Mouse (Mus musculus) hindbrain, embryonic 16.5 days (tissue): ENCODE measurements around the gene Selenow. TPM values are rescaled to one million over a fixed set of nuclear protein-coding genes. Genes with fewer than 3 reads are reported as not detected.

Experiments used
- ATAC-seq: fragments of 200-750 bp; cut with Nextera tagmentation; 2 replicates; pipeline ENCODE4 v1.8.0; 2017; ENCODE audit warnings: moderate TSS enrichment, moderate library complexity
- H3K27ac ChIP-seq: fragments of 300-500 bp; sonication (generic); 2 replicates; pipeline ENCODE4 v1.5.1; 2014; ENCODE audit warnings: low read depth, mild to moderate bottlenecking, control low read depth, low read length, moderate library complexity
- H3K27me3 ChIP-seq: fragments of 300-500 bp; sonication (generic); replicated peaks from 2 replicates; pipeline ENCODE4 v1.6.1; 2014; ENCODE audit warnings: low read length; ENCODE audit not compliant: control insufficient read depth, insufficient read depth
- H3K36me3 ChIP-seq: fragments of 300-500 bp; sonication (generic); 2 replicates; pipeline ENCODE4 v1.6.1; 2014; ENCODE audit warnings: mild to moderate bottlenecking, low read length, moderate library complexity, mixed read lengths; ENCODE audit not compliant: control insufficient read depth, insufficient read depth
- H3K4me1 ChIP-seq: fragments of 300-500 bp; sonication (generic); 2 replicates; pipeline ENCODE4 v1.6.1; 2014; ENCODE audit warnings: low read depth, low read length; ENCODE audit not compliant: control insufficient read depth, insufficient read depth
- H3K4me2 ChIP-seq: fragments of 300-500 bp; sonication (generic); 2 replicates; pipeline ENCODE4 v1.6.1; 2014; ENCODE audit warnings: mild to moderate bottlenecking, low read length, control low read depth, moderate library complexity
- H3K4me3 ChIP-seq: fragments of 300-500 bp; sonication (generic); 2 replicates; pipeline ENCODE4 v1.5.1; 2014; ENCODE audit warnings: mild to moderate bottlenecking, low read length, control low read depth, moderate library complexity
- H3K9ac ChIP-seq: fragments of 300-500 bp; sonication (generic); 2 replicates; pipeline ENCODE4 v1.6.1; 2014; ENCODE audit warnings: low read depth, mild to moderate bottlenecking, control low read depth, low read length, moderate library complexity
- H3K9me3 ChIP-seq: fragments of 300-500 bp; sonication (generic); 2 replicates; pipeline ENCODE4 v1.6.1; 2014; ENCODE audit warnings: mild to moderate bottlenecking, low read length, moderate library complexity; ENCODE audit not compliant: control insufficient read depth
- WGBS: fragments of 180-500 bp; shearing (Covaris S2); extraction: QIAGEN DNeasy Blood & Tissue Kit; methylation state at CpG from one replicate; pipeline ENCODE4 v1.1.7; 2014; 5-methylcytosine and 5-hydroxymethylcytosine counted together
- polyA plus RNA-seq: library from polyadenylated mRNA; unstranded; fragments of >200 nt; fragmentation: Nextera tagmentation; extraction: Ambion mirVana; gene quantifications from 2 replicates; pipeline ENCODE4 v1.2.1, GENCODE M21; 2015

Selenow gene
- polyA plus RNA-seq, 1 experiment from 2014 or later = 1,671 TPM

DNA sequence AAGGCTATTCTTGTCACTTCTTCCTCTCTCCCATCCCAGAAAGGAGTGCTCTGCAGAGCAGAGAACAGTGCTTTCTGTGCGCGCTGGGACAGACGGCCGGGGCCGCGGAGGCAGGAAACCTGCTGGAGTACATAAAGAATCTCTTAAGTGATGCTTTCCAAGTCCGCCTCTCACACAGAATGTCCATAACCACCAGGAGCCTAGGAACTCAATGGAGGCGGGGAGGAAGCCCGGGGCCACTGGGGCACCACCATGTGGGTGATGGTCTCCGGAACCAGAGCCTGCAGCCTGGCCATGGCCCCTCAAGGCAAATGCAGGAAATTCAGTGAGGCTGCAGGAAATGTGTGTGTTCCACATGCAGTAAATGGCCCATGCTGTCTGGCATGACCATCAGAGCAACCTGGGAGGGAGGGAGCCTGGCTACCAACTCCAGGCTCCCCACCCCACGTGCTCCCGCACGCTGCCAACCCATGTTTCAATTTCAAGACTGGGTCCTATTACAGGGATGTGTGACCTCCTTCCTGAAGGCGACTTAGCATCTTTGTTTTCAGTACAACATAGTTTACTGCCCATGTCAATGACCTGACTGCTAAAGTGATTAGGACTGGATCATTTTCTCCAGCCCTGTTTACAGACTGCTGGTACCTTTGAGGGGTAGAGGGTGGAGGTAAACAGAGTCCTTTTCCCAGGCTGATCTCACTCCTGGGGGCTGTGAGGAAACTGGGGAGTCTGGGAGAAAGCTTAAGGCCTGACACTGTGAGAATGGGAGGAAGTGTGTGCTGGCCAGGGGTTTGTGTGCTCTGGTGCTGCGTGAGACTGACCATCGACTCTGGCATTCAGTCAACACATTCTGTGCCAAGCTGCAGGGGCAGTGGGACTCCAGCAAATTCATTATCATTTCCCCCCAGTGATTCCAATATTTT lies 11.5 kb upstream of the Selenow start:
- Histone ChIP-seq H3K36me3 (peaks cover 23% of the 10 kb centered on the region), H3K9ac (no peak overlapping the region), H3K4me2 (no peak overlapping the region), H3K4me3 (no peak overlapping the region), H3K9me3 (no peaks in the 10 kb centered on the region; the same call in 1 of the 2 replicates), H3K4me1 (no peaks in the 10 kb centered on the region), H3K27me3 (no peaks in the 10 kb centered on the region), H3K27ac (no peak overlapping the region)
- 65% methylated on average over 16 of the region's 16 CpGs for WGBS
- no peak for ATAC-seq

DNA sequence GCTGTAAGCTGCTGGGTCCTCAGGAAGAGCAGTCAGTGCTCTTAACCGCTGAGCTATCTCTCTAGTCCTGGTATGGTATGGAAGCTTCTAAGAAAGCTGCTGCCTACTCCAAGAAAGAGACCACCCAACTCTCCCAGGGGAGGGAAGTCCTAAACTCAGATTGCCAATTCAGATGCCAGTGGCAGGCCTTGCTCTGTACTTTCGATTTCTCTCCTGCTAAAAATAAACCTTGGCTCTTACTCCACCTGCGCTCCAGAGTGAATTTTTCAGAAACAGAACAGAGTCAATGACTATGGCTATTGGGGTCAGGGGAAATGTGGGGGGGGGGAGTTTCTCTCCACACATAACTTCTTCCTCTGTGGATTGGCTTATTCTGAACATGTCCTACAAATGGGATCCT lies 9.4 kb upstream of the Selenow start:
- no peak overlapping the region for H3K27ac ChIP-seq
- no peaks in the 10 kb centered on the region for H3K4me1 ChIP-seq
- WGBS = 78% methylated on average over 3 of the region's 3 CpGs
- no peak overlapping the region for H3K4me2 ChIP-seq
- H3K9ac ChIP-seq = no peak overlapping the region
- ATAC-seq = no peak
- no peaks in the 10 kb centered on the region for H3K27me3 ChIP-seq
- H3K36me3 ChIP-seq = peaks cover 8% of the 10 kb centered on the region; the same call in 1 of the 2 replicates
- H3K4me3 ChIP-seq = no peak overlapping the region
- no peaks in the 10 kb centered on the region; the same call in 1 of the 2 replicates for H3K9me3 ChIP-seq

DNA sequence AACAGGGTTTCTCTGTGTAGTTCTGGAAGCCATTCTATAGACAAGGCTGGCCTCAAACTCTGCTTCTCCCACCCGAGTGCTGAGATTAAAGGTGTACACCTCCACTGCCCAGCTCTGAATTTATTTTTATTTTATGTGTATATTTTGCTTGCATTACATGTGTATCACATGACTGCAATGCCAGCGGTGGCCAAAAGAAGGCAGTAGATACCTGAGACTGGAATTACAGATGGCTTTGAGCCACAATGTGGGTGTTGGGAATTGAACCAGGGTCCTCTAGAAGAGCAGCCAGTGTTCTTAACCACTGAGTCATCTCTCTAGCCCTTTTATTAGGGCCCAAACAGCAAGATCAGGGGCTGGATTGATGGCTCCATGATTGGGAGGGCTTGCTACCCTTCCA lies 8.3 kb upstream of the Selenow start:
- ATAC-seq = no peak

GRCm38 (mm10) chr7:15929910-15930309 lies 7.7 kb upstream of the Selenow start:
- Histone ChIP-seq H3K27ac (no peak overlapping the region), H3K9ac (no peak overlapping the region), H3K4me2 (no peak overlapping the region), H3K27me3 (no peaks in the 10 kb centered on the region), H3K9me3 (no peaks in the 10 kb centered on the region), H3K4me1 (no peaks in the 10 kb centered on the region), H3K36me3 (no peaks in the 10 kb centered on the region; the same call in 1 of the 2 replicates), H3K4me3 (no peak overlapping the region)
- no peak for ATAC-seq
- 42% methylated on average over 4 of the region's 4 CpGs for WGBS

More for the DNA sequence above, 8.3 kb upstream of the Selenow start:
- H3K9ac ChIP-seq = no peak overlapping the region
- no peak overlapping the region for H3K4me2 ChIP-seq
- no peak overlapping the region for H3K4me3 ChIP-seq
- no peak overlapping the region for H3K27ac ChIP-seq
- H3K4me1 ChIP-seq = no peaks in the 10 kb centered on the region
- peaks cover 4% of the 10 kb centered on the region; the same call in 1 of the 2 replicates for H3K36me3 ChIP-seq
- WGBS = 70% methylated on average over 2 of the region's 2 CpGs
- no peaks in the 10 kb centered on the region; the same call in 1 of the 2 replicates for H3K9me3 ChIP-seq
- no peaks in the 10 kb centered on the region for H3K27me3 ChIP-seq

DNA sequence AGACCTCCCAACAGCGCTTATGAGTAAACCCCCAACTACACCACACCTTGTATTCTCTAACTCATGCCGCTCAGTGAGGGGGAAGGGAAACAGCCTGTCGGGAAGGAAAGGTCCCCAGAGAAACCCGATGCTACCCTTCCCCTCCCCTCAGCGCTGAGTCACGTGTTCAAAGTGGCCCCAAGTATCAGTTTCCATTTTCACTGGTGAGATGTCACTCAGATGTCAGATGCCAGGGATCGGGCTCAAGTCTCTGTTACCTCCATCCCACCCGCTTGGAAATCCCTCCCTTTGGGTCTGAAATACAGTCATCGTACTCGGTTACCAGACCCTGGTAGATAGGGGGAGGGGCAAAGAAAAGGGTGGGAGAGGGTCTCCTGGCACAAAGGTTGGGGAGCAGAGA lies 406 bp downstream of the Selenow start:
- peak overlapping the region; percentile 61 for H3K9ac ChIP-seq
- peaks cover 20% of the 10 kb centered on the region for H3K36me3 ChIP-seq

DNA sequence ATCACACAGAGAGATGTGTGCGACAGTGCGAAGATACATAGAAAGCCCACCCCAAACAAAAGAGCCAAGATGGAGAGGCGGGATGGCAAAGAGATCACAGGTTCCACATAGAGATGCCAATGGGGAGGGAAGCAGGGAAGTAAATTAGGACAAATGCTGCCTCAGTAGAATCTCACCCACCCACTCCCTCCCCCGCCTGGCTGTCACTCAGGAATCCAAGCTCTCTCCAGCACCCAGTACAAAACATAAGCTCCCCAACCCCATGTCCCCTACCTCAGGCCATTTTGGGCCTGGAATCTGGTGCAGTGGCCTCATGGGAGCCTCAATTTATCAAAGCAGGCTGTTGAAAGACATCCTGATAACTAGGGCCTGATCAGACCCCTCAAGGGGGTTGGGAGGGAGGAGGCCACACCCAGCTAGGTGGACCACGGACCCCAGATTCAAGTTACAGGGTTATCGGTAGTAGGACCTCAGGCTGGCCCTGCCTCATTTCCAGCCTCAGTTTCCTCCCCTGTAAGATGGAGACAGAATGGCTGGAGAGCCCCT lies 1.5 kb downstream of the Selenow start:
- Histone ChIP-seq H3K4me3 (peak overlapping the region; percentile 55), H3K27ac (peak overlapping the region; percentile 5; the same call in 1 of the 2 replicates), H3K9ac (peak overlapping the region; percentile 61), H3K4me1 (peaks cover 20% of the 10 kb centered on the region), H3K4me2 (peak overlapping the region; percentile 91), H3K9me3 (no peaks in the 10 kb centered on the region), H3K36me3 (peaks cover 20% of the 10 kb centered on the region), H3K27me3 (no peaks in the 10 kb centered on the region)
- no peak for ATAC-seq
- 88% methylated on average over 6 of the region's 6 CpGs for whole genome bisulfite sequencing

More for the DNA sequence above, 406 bp downstream of the Selenow start:
- no peaks in the 10 kb centered on the region for H3K27me3 ChIP-seq
- peak; percentile 45 for ATAC-seq
- under 1% methylated on average over 10 of the region's 10 CpGs for WGBS
- peaks cover 20% of the 10 kb centered on the region for H3K4me1 ChIP-seq
- H3K9me3 ChIP-seq = no peaks in the 10 kb centered on the region
- H3K27ac ChIP-seq = peak overlapping the region; percentile 91
- peak overlapping the region; percentile 55 for H3K4me3 ChIP-seq
- H3K4me2 ChIP-seq = peak overlapping the region; percentile 91

- no peak overlapping the region for H3K9ac ChIP-seq
- no peak for ATAC-seq
- H3K4me1 ChIP-seq = peaks cover 20% of the 10 kb centered on the region
- no peak overlapping the region for H3K27ac ChIP-seq
- WGBS = 95% methylated on average over 9 of the region's 9 CpGs
- H3K4me3 ChIP-seq = peak overlapping the region; percentile 55; the same call in 1 of the 2 replicates
- no peaks in the 10 kb centered on the region for H3K9me3 ChIP-seq
- H3K36me3 ChIP-seq = peaks cover 20% of the 10 kb centered on the region
- H3K4me2 ChIP-seq = peak overlapping the region; percentile 91
- no peaks in the 10 kb centered on the region for H3K27me3 ChIP-seq
Measured at GRCm38 (mm10) chr7:15919947-15920346, 2.3 kb downstream of the Selenow start.

DNA sequence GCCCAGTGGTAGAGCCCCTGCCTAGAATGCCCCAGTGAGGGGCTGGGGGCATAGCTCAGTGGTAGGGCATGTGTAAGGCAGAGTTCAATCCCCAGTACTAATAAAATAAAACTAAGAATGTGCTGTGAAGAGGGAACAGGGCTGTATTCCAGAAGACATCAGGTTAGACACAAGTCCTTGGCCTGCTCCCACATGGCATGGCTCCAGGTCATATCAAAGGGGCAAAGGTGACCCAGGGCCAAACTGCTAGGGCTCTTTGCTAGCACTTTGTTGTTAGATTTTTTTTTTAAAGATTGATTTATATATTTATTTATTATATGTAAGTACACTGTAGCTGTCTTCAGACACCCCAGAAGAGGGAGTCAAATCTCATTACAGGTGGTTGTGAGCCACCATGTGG lies 3.8 kb downstream of the Selenow start:
- Histone ChIP-seq H3K4me3 (no peak overlapping the region), H3K27ac (no peak overlapping the region), H3K4me1 (peaks cover 20% of the 10 kb centered on the region), H3K9ac (no peak overlapping the region), H3K4me2 (no peak overlapping the region), H3K27me3 (no peaks in the 10 kb centered on the region), H3K36me3 (peaks cover 20% of the 10 kb centered on the region), H3K9me3 (no peaks in the 10 kb centered on the region)
- no peak for ATAC-seq

DNA sequence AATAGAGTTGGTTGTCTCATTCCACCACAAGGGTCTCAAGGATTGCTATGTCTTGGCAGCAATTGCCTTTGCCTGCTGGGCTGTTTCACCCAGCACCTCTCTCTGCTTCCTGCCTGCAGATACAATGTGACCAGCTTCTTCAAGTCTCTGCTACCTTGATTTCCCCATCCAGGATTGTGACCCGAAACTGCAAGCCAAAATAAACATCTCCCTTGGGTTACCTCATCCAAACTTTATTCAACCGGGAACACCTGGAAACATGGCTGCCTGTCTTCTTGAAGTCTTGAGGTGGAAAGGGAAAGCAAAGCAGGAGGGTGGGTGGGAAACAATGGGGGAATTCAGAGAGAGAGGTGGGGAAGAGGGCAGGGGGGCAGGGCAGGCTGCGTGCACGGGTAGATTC lies 5.2 kb downstream of the Selenow start:
- ATAC-seq = no peak
- Histone ChIP-seq H3K27me3 (no peaks in the 10 kb centered on the region), H3K36me3 (peaks cover 20% of the 10 kb centered on the region), H3K4me1 (peaks cover 17% of the 10 kb centered on the region), H3K4me2 (no peak overlapping the region), H3K9ac (no peak overlapping the region), H3K9me3 (no peaks in the 10 kb centered on the region), H3K27ac (no peak overlapping the region), H3K4me3 (no peak overlapping the region)
- WGBS = 86% methylated on average over 4 of the region's 4 CpGs
